Mouse (Mus musculus): Measurements from ENCODE around the gene Eps8l1. TPM values are rescaled to one million over a fixed set of nuclear protein-coding genes. Genes with fewer than 3 reads are reported as not detected.
A peak's percentile ranks its signal among the peaks of the same experiment; 100 is the strongest.

The Eps8l1 gene
- polyA plus RNA-seq, 1 experiment from 2014 or later = 8.9 TPM

DNA sequence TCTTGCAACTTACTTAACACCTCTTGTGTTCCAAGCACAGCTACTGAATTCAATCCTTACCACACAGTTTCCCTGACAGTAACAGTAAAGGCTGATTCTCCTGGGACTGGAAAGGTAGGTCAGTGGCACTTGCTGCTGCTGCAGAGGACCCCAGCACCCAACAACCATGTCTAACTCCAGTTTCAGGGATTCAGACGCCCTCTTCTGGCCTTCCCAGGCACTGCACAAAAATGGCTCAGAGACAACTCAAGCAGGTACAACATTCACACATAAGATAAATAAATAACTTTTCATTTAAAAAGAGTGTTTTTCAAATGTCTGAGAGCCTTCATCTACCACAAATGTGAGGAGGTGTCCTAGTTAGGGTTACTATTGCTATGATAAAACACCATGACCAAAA is 13.3 kb upstream of the Eps8l1 start:
- Histone ChIP-seq H3K4me3 (replicated peaks) (no peak overlapping the region), H3K27me3 (no peaks in the 10 kb centered on the region), H3K4me2 (no peak overlapping the region), H3K27ac (no peak overlapping the region), H3K36me3 (peaks cover 21% of the 10 kb centered on the region), H3K9ac (no peak overlapping the region), H3K4me1 (peaks cover 6% of the 10 kb centered on the region), H3K9me3 (replicated peaks) (no peaks in the 10 kb centered on the region)
- no peak for ATAC-seq (replicated peaks; ENCODE audit: low FRiP score)
- WGBS = 6% methylated on average over 1 of the region's 1 CpGs

DNA sequence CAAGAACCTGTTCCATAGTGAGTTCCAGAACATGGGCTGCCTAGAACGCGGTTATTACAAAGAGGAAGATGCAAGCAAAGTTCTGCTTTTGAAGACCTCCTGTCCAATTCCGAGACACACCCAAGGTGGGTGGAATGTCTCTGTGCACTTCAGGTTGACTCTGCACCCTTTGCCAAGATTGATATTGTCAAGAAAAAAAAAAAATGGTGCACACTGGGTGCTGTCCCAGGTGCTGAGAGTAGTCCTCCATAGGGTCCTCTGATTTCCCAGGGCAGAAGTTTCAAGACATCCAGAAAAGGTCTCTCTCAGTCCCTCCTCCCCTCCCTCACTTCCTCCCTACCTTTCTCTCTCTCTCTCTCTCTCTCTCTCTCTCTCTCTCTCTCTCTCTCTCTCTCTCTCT is 12.0 kb upstream of the Eps8l1 start:
- H3K27ac ChIP-seq = no peak overlapping the region
- H3K4me1 ChIP-seq = peaks cover 6% of the 10 kb centered on the region
- H3K36me3 ChIP-seq = peaks cover 8% of the 10 kb centered on the region
- no peaks in the 10 kb centered on the region for H3K9me3 ChIP-seq (replicated peaks)
- H3K4me3 ChIP-seq (replicated peaks) = no peak overlapping the region
- no peak overlapping the region for H3K4me2 ChIP-seq
- ATAC-seq (replicated peaks; ENCODE audit: low FRiP score) = no peak
- H3K9ac ChIP-seq = no peak overlapping the region
- WGBS = 89% methylated on average over 3 of the region's 3 CpGs
- no peaks in the 10 kb centered on the region for H3K27me3 ChIP-seq

DNA sequence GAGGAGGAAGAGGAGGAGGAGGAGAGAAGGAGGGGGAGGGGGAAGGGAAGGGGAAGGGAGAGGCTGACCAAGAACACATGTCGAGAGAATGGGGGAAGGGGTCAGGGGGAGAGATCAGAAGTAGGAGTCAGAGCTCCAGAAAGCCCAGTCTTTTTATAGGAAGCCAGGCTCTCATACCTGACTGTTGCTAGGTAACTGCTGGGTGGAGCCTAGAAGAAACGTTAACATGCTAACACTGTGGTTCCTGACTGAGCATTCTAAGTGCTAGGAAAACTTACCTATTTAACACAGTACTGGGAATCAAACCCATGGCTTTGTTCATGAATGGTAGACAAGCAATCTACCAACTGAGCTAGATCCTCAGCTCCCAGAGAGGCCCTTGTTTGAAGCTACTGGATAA is 11.3 kb upstream of the Eps8l1 start:
- H3K4me2 ChIP-seq = no peak overlapping the region
- no peak overlapping the region for H3K27ac ChIP-seq
- no peaks in the 10 kb centered on the region for H3K9me3 ChIP-seq (replicated peaks)
- peaks cover 6% of the 10 kb centered on the region for H3K4me1 ChIP-seq
- no peaks in the 10 kb centered on the region for H3K27me3 ChIP-seq
- WGBS = 5% methylated on average over 2 of the region's 2 CpGs
- peaks cover under 1% of the 10 kb centered on the region for H3K36me3 ChIP-seq
- no peak overlapping the region for H3K4me3 ChIP-seq (replicated peaks)
- H3K9ac ChIP-seq = no peak overlapping the region
- ATAC-seq (replicated peaks; ENCODE audit: low FRiP score) = no peak

DNA sequence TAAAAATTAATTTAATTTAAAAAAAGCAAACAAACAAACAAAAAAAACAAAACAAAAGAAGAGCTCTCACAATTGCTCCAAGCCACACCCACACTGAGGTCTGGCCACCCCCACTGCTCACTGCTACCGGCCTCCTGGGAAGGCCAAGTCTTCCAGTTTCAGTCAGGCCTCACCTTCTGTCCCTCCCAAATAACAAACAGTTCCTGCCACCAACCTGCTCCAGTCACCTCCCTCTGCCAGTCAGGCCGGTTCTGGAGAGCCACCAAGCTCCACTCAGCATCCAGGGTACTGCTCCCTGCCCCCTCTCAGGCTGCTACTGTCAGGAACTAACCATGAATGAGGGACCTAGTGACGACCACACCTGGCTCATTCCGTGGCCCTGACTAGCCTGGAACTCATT is 7.8 kb upstream of the Eps8l1 start:
- Histone ChIP-seq H3K9ac (no peak overlapping the region), H3K4me3 (replicated peaks) (no peak overlapping the region), H3K9me3 (replicated peaks) (no peaks in the 10 kb centered on the region), H3K36me3 (no peaks in the 10 kb centered on the region), H3K27ac (no peak overlapping the region), H3K27me3 (no peaks in the 10 kb centered on the region), H3K4me2 (no peak overlapping the region), H3K4me1 (no peaks in the 10 kb centered on the region)
- no peak for ATAC-seq (replicated peaks; ENCODE audit: low FRiP score)
- WGBS = 16% methylated on average over 4 of the region's 4 CpGs

DNA sequence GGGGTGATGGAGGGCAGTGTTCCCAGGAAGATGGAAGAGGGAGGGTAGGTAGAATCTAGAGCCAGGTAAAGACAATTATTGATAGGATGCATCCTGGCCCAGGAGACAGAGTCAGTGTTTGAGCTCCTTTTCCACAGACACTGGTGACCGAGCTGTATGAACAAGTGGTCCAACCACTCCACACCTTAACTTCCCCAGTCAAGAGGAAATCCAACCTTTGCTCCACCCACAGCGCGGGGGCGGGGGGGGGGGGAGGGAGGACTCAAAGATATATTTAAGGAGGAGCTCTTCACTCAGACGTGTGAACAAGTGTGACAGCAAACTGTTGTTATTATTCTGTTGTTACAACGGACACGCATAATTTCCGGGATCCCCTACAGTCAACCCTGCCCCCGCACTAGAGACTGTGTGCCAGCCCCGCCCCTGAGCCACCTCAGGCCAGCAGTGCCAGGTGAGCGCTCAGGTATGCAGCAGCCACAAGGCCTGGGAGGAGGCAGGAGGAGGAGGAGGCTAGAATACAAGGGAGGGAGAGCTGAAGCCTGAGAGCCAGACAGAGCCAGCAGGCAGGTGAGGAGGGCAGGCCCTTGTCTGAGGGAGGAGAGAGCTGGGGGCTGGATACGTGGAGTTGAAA is 3.8 kb downstream of the Eps8l1 start:
- 9% methylated on average over 12 of the region's 12 CpGs for WGBS
- no peaks in the 10 kb centered on the region for H3K9me3 ChIP-seq (replicated peaks)
- H3K36me3 ChIP-seq = no peaks in the 10 kb centered on the region
- H3K4me2 ChIP-seq = peak overlapping the region; percentile 28
- H3K4me3 ChIP-seq (replicated peaks) = 0 out of 2 replicates have a peak overlapping the region, but pooled peaks have one; percentile 14
- peak overlapping the region; percentile 76 for H3K27ac ChIP-seq
- H3K4me1 ChIP-seq = peaks cover 16% of the 10 kb centered on the region; the same call in 1 of the 2 replicates
- no peak overlapping the region for H3K9ac ChIP-seq
- ATAC-seq (replicated peaks; ENCODE audit: low FRiP score) = peak; percentile 83
- H3K27me3 ChIP-seq = 0 out of 2 replicates have a peak, but pooled peaks cover under 1% of the 10 kb centered on the region

DNA sequence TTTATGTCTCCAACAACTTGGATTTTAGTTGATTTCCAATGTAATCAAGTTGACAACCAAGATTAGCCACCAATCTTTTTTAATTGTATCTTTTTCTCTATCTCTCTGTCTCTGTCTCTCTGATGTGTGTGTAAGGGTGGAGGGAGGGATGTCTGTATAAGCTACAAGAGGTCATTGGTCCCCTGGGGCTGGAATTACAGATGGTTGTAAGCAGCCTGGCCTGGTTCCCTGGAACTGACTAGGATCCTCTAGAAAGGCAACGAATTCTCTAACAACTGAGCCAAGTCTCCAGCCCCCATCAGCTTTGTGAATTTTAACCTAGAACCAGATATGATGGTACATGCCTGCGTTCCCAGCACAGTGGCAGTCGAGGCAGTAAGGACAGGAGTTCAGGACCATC is 7.3 kb downstream of the Eps8l1 start:
- no peak overlapping the region for H3K27ac ChIP-seq
- H3K4me2 ChIP-seq = no peak overlapping the region
- H3K9ac ChIP-seq = no peak overlapping the region
- H3K27me3 ChIP-seq = peaks cover 33% of the 10 kb centered on the region
- peaks cover 29% of the 10 kb centered on the region for H3K4me1 ChIP-seq
- H3K9me3 ChIP-seq (replicated peaks) = no peaks in the 10 kb centered on the region
- WGBS = 78% methylated on average over 3 of the region's 3 CpGs
- ATAC-seq (replicated peaks; ENCODE audit: low FRiP score) = no peak
- no peak overlapping the region for H3K4me3 ChIP-seq (replicated peaks)
- H3K36me3 ChIP-seq = no peaks in the 10 kb centered on the region

DNA sequence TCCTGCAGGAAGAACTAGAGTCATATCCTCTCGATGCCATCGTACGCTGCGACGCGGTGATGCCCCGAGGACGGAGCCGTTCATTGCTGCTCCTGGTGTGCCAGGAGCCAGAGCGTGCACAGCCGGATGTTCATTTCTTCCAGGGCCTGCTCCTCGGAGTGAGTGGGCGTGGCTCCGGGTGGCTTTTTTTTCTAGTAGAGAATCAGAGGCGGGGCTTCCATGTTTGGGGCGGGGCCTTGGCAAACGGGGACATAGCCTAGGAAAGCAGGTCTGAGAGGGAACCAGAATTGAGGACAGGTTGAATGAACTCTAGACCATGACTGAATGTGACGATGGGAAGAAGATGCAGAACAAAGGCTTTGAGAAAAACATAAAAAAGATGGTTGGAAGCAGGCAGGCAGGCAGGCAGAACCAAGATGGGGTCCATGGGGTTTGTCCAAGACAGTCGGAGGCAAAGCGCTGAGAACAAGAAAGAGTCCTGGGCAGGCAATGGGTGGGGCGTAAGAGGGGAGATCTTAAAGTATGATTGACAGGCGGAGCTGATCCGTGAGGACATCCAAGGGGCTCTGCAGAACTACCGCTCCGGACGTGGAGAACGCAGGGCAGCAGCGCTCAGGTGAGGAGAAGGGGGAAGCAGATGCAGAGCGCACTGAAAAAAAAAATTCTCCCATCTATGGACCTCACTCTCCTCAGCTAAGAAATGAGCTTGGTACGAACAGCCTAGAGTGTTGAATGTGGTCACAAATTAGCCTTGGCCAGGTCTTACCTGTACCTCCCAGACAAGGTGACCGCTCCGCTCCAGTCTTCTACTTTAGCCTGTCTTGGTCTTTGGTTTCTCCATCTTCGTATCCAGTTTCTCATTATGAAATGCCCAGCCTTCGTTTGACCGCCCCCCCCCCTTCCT is 10.1 kb downstream of the Eps8l1 start:
- Histone ChIP-seq H3K4me3 (replicated peaks) (peak overlapping the region; percentile 45), H3K27ac (no peak overlapping the region), H3K9me3 (replicated peaks) (no peaks in the 10 kb centered on the region), H3K27me3 (peaks cover 58% of the 10 kb centered on the region), H3K36me3 (no peaks in the 10 kb centered on the region), H3K4me2 (peak overlapping the region; percentile 82), H3K4me1 (peaks cover 21% of the 10 kb centered on the region), H3K9ac (peak overlapping the region; percentile 39)
- peak; percentile 60 for ATAC-seq (replicated peaks; ENCODE audit: low FRiP score)
- 3% methylated on average over 34 of the region's 35 CpGs for WGBS

DNA sequence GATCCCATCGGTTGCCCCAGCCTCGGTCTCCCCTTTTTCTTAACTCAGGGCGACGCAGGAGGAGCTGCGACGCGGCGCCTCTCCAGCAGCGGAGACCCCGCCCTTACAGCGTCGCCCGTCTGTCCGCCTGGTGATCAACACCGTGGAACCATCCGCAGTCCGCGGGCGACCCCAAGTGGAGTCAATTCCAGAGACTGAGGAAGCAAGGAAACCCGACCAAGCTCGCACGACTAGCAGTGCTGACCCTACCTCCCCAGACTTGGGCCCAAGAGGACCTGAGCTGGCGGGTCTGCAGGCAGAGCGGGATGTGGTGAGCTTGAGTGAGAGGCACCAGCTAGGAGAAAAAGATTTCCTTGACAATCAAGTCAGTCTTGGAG is 10.7 kb downstream of the Eps8l1 start:
- no peak overlapping the region for H3K27ac ChIP-seq
- peak overlapping the region; percentile 39; the same call in 1 of the 2 replicates for H3K9ac ChIP-seq
- peaks cover 17% of the 10 kb centered on the region for H3K4me1 ChIP-seq
- WGBS = 1% methylated on average over 24 of the region's 24 CpGs
- H3K9me3 ChIP-seq (replicated peaks) = no peaks in the 10 kb centered on the region
- H3K4me3 ChIP-seq (replicated peaks) = peak overlapping the region; percentile 45
- H3K27me3 ChIP-seq = peaks cover 63% of the 10 kb centered on the region
- no peaks in the 10 kb centered on the region for H3K36me3 ChIP-seq
- peak; percentile 82 for ATAC-seq (replicated peaks; ENCODE audit: low FRiP score)
- peak overlapping the region; percentile 82 for H3K4me2 ChIP-seq

DNA sequence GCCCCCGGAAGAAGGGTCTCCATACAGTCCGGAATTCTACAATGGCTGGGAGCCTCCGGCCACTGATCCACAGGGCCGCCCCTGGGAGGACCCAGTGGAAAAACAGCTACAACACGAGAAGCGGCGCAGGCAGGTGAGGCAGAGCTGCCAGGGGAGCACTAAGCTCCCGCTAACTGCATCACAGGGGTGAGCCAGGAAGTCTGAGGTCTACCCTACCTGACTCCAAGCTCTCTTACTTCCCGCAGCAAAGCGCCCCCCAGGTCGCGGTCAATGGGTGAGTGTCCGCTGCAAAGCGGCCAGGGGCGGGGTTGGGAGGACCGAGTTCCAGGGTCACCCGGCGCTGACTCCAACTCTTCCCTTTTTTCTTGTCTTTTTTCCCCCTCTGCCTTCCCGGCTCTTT is 13.5 kb downstream of the Eps8l1 start:
- 12% methylated on average over 19 of the region's 19 CpGs for WGBS
- Histone ChIP-seq H3K27me3 (peaks cover 67% of the 10 kb centered on the region), H3K4me2 (peak overlapping the region; percentile 31; the same call in 1 of the 2 replicates), H3K36me3 (no peaks in the 10 kb centered on the region), H3K9me3 (replicated peaks) (no peaks in the 10 kb centered on the region), H3K27ac (no peak overlapping the region), H3K4me3 (replicated peaks) (no peak overlapping the region), H3K9ac (no peak overlapping the region), H3K4me1 (peaks cover 29% of the 10 kb centered on the region)
- ATAC-seq (replicated peaks; ENCODE audit: low FRiP score) = no peak

DNA sequence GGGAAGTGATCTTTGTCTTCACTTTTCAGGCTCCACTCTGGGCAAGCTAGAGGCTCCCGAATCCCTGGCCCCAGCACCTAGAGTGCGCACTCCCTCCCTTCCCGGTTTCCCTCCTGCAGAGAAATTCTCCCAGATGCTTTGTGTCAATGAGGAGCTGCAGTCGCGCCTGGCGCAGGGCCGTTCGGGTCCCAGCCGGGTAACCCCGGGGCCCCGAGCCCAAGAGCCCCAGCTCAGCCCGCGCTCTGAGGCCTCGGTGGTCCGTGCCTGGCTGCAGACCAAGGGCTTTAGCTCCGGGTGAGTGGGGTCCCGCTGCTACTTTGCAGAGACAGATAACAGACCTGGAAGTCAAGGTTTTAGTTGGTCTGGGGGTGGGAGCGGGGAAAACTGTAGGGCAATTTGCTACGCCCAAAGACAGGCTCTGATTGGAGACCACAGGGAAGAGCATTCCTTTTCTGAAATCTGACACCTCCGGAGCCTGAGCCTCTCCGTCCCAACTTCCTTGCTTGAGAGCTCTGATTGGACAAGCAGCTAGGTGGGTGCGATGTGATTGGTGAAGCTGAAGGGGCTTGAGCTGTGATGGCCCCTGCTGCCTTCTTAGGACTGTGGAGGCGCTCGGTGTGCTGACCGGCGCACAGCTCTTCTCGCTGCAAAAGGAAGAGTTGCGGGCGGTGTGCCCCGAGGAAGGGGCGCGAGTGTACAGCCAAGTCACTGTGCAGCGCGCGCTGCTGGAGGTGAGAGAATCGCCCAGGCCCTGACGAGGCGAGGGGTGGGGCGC is 17.7 kb downstream of the Eps8l1 start:
- peaks cover 25% of the 10 kb centered on the region for H3K36me3 ChIP-seq
- H3K9ac ChIP-seq = peak overlapping the region; percentile 59
- ATAC-seq (replicated peaks; ENCODE audit: low FRiP score) = peak; percentile 98
- H3K4me3 ChIP-seq (replicated peaks) = peak overlapping the region; percentile 49
- H3K4me2 ChIP-seq = peak overlapping the region; percentile 86
- WGBS = under 1% methylated on average over 39 of the region's 39 CpGs
- H3K9me3 ChIP-seq (replicated peaks) = no peaks in the 10 kb centered on the region
- peak overlapping the region; percentile 97 for H3K27ac ChIP-seq
- H3K27me3 ChIP-seq = peaks cover 30% of the 10 kb centered on the region
- H3K4me1 ChIP-seq = peaks cover 32% of the 10 kb centered on the region

DNA sequence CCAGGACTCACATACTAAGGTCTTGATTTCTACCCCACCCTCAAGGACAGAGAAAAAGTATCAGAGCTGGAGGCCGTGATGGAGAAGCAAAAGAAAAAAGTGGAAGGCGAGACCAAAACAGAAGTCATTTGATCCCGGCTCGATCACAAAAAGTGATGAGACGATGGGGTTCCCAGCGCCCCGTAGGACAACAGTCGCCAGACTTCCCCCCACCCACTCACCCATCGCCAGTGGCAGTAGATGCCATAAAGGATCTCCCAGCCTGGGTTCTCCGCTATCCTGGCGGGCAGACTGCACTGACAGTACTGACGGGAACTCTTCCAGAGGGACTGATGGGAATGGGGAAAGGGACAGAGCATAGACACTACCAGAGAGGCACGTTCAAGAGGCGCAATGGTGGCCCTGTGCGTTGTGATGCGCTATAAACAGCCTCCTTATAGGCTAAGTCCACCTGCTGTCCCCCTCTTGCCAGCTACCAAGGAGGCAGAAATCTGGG is 18.4 kb downstream of the Eps8l1 start:
- Histone ChIP-seq H3K36me3 (peaks cover 32% of the 10 kb centered on the region), H3K9me3 (replicated peaks) (no peaks in the 10 kb centered on the region), H3K4me3 (replicated peaks) (peak overlapping the region; percentile 49), H3K4me1 (peaks cover 32% of the 10 kb centered on the region), H3K4me2 (peak overlapping the region; percentile 86), H3K9ac (peak overlapping the region; percentile 46), H3K27ac (peak overlapping the region; percentile 97), H3K27me3 (peaks cover 23% of the 10 kb centered on the region)
- 2% methylated on average over 16 of the region's 16 CpGs for WGBS
- no peak for ATAC-seq (replicated peaks; ENCODE audit: low FRiP score)

All from kidney, embryonic 15.5 days (tissue).